Mouse (Mus musculus) spleen, adult 18-20 months (tissue): Measurements from ENCODE around the gene Gm5662.
"Not testable (repeated sequence)": the region's sequence is repeated elsewhere in the genome, so short reads cannot be mapped to it uniquely, and the experiment has no call there.

Experiments used
- DNase-seq, 2 experiments: peaks; one replicate each; pipeline ENCODE4 v3.0.0; 2022; ENCODE audit warnings: mixed read lengths in 2 of 2

Gm5662 gene

GRCm38 (mm10) chr12:88274400-88274799, at the start of gene Gm5662:
TSS of gene Gm5662 (minus strand) at chr12:88274500.
- not testable (repeated sequence) for DNase-seq

- DNase-seq = not testable (repeated sequence)
These were observed 49.6 kb upstream of the Gm5662 start, which contains the start of gene Gm5039 for GRCm38 (mm10) chr12:88323926-88324325. TSS of gene Gm5039 (minus strand) at chr12:88324026.

GRCm38 (mm10) chr12:88314556-88314955, 40.3 kb upstream of the Gm5662 start:
- no peak for DNase-seq

- DNase-seq = not testable (repeated sequence)
These were observed 22.9 kb upstream of the Gm5662 start for GRCm38 (mm10) chr12:88297171-88297570.

- not testable (repeated sequence) for DNase-seq
These were observed 18.8 kb upstream of the Gm5662 start for GRCm38 (mm10) chr12:88293082-88293481.

GRCm38 (mm10) chr12:88285224-88285623, 10.9 kb upstream of the Gm5662 start:
- not testable (repeated sequence) for DNase-seq

GRCm38 (mm10) chr12:88257241-88257640, 17.1 kb downstream of the Gm5662 start:
- no peak for DNase-seq

GRCm38 (mm10) chr12:88255917-88256316, 18.4 kb downstream of the Gm5662 start:
- not testable (repeated sequence) for DNase-seq

- DNase-seq = not testable (repeated sequence)
These were observed 24.3 kb downstream of the Gm5662 start, which contains the start of gene Gm8332 for GRCm38 (mm10) chr12:88250000-88250399. TSS of gene Gm8332 (minus strand) at chr12:88250100.

GRCm38 (mm10) chr12:88245786-88246185, 28.5 kb downstream of the Gm5662 start:
- not testable (repeated sequence) for DNase-seq

- DNase-seq = not testable (repeated sequence)
These were observed 31.4 kb downstream of the Gm5662 start for GRCm38 (mm10) chr12:88242940-88243339.
